Mouse (Mus musculus): ENCODE measurements at regions not wholly inside any gene's neighbourhood (a gene's known extent, or its start where the extent isn't known, plus 50 kb on each side); places are given as distances from the start of the nearest gene placed in this dataset.

DNA sequence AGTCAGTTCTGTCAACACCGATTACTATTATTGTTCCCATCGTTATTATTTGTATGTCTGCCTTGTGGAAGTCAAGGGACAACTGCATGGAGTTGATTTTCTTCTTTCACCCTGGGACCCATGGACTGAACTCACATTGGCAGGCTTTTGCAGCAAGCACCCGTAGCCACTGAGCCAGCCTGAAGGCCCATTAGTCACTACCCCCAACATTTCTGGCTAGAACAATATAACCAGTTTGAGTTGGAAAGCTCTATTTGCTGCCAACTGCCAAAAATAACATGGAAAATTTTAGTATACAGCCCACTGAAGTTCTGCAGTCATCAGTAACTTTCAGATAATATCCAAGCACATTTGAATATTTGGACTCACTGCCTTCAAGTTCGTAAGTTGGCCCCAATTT is 133.9 kb downstream of the Nuf2 start:
- no peaks in the 10 kb centered on the region for H3K36me3 ChIP-seq (ENCODE audit: insufficient read depth, low read length)
- no peak overlapping the region for H3K4me3 ChIP-seq (replicated peaks; ENCODE audit: low read length)
- no peaks in the 10 kb centered on the region for H3K27me3 ChIP-seq (ENCODE audit: insufficient read depth, low read length)
- H3K9me3 ChIP-seq (ENCODE audit: low read length): no peaks in the 10 kb centered on the region
- H3K4me1 ChIP-seq (replicated peaks; ENCODE audit: low read depth, low read length): no peaks in the 10 kb centered on the region
- TF ChIP-seq CTCF (conservative IDR thresholded peaks at IDR 0.05; ENCODE audit: low read length) (no peak), NANOG (IDR thresholded peaks at IDR 0.05; ENCODE audit: borderline replicate concordance, low read length) (no peak), POU5F1 (IDR thresholded peaks at IDR 0.05; ENCODE audit: borderline replicate concordance, low read length) (no peak)

DNA sequence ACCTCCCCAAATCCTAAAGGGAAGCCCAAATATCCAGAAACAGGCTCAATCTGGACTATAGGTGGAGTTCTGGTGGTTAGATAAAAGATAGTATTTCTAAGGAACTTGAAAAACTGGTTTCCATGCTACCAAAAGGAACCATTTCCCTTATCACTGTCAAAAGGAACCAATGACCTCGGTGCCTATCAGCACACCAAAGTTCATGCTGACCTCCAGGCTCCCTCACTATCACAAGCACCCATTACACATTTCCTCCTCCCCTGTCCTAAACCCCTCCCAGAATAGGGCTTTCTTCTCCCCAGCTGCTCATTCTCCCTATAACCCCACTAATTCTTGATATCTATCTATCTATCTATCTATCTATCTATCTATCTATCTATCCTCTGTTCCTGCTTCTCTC is 144.2 kb downstream of the Nuf2 start:
- Histone ChIP-seq H3K36me3 (ENCODE audit: insufficient read depth, low read length) (no peaks in the 10 kb centered on the region), H3K9me3 (ENCODE audit: low read length) (no peaks in the 10 kb centered on the region), H3K27me3 (ENCODE audit: insufficient read depth, low read length) (no peaks in the 10 kb centered on the region), H3K4me3 (replicated peaks; ENCODE audit: low read length) (no peak overlapping the region), H3K4me1 (replicated peaks; ENCODE audit: low read depth, low read length) (no peaks in the 10 kb centered on the region)
- TF ChIP-seq CTCF (conservative IDR thresholded peaks at IDR 0.05; ENCODE audit: low read length) (no peak), POU5F1 (IDR thresholded peaks at IDR 0.05; ENCODE audit: borderline replicate concordance, low read length) (no peak), NANOG (IDR thresholded peaks at IDR 0.05; ENCODE audit: borderline replicate concordance, low read length) (no peak)

DNA sequence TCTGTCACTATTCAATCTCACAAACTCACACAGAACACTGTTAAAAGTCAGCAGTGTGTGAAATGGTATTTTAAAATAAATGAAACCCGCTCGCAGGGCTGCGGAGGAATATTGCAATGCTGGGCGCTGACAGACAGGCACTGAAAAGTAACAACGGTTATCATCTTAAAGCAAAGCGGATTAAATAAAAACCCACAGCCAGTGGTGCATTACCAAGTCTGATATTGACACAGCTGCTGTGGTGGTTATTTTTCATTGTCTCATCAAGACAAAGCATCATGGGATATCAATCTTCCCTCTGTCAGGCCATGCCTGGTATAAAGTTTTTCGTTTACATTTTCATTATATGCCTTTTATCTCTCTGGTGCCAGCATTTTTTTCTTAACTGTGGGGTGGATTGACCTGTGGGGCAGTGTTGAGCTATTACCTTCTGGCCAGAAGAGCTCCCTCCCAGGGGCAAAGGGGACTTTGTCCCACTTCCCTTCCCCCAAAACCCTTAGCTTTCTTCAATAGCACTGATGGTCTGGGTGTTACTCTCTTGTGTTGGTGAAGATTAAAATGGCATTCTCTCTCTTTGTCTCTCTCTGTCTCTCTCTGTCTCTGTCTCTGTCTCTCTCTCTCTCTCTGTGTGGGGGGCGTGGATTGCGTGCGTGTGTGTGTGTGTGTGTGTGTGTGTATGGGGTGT is 145.4 kb downstream of the Nuf2 start:
- TF ChIP-seq CTCF (conservative IDR thresholded peaks at IDR 0.05; ENCODE audit: low read length): no peak
- TF ChIP-seq NANOG (IDR thresholded peaks at IDR 0.05; ENCODE audit: borderline replicate concordance, low read length): no peak
- no peak for TF ChIP-seq POU5F1 (IDR thresholded peaks at IDR 0.05; ENCODE audit: borderline replicate concordance, low read length)
- no peaks in the 10 kb centered on the region for H3K9me3 ChIP-seq (ENCODE audit: low read length)
- H3K4me3 ChIP-seq (replicated peaks; ENCODE audit: low read length): no peak overlapping the region
- no peaks in the 10 kb centered on the region for H3K27me3 ChIP-seq (ENCODE audit: insufficient read depth, low read length)
- H3K36me3 ChIP-seq (ENCODE audit: insufficient read depth, low read length): no peaks in the 10 kb centered on the region
- no peaks in the 10 kb centered on the region for H3K4me1 ChIP-seq (replicated peaks; ENCODE audit: low read depth, low read length)

DNA sequence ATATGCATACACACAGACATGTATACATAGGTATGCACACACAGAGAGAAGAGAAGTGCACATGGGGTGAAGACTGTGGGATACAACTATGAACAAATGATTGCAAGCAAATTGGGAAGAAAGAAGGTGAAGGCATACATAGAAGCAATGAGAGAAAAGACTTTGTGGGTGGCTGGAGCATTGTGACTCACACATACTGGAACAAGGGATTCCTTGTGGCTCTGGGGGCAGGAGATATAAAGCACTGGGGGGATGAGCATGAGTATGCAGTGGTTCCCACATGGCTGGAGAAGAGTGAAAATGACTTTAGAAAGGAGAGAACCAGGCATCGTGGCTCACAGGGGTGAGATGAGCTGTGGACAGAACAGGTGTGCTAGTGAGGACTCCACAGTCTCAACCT is 156.6 kb downstream of the Nuf2 start:
- H3K4me1 ChIP-seq (replicated peaks; ENCODE audit: low read depth, low read length): peaks cover 2% of the 10 kb centered on the region; the same call in 1 of the 2 replicates
- H3K9me3 ChIP-seq (ENCODE audit: low read length): no peaks in the 10 kb centered on the region
- TF ChIP-seq POU5F1 (IDR thresholded peaks at IDR 0.05; ENCODE audit: borderline replicate concordance, low read length) (no peak), NANOG (IDR thresholded peaks at IDR 0.05; ENCODE audit: borderline replicate concordance, low read length) (no peak), CTCF (conservative IDR thresholded peaks at IDR 0.05; ENCODE audit: low read length) (no peak)
- H3K4me3 ChIP-seq (replicated peaks; ENCODE audit: low read length): no peak overlapping the region
- no peaks in the 10 kb centered on the region for H3K36me3 ChIP-seq (ENCODE audit: insufficient read depth, low read length)
- no peaks in the 10 kb centered on the region for H3K27me3 ChIP-seq (ENCODE audit: insufficient read depth, low read length)

DNA sequence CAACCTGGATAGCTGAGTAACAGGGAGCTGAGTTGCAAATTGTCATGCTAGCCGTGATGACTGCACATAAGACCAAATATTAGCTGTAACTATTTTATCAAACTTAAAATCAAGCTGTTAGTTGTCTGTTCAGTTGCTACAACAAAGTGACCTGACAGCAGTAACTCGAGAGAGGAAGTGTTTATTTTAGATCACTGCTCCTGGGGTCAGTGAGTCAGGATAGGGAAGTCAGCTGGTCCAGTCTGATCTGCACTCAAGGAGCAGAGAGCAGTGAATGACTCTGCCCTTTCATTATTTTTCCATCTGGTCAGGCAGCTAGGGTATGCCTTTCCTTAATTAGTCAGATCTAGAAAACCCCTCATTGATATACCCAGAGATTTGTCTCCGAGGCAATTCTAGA is 162.5 kb downstream of the Nuf2 start:
- Histone ChIP-seq H3K4me1 (replicated peaks; ENCODE audit: low read depth, low read length) (peaks cover 2% of the 10 kb centered on the region; the same call in 1 of the 2 replicates), H3K36me3 (ENCODE audit: insufficient read depth, low read length) (no peaks in the 10 kb centered on the region), H3K9me3 (ENCODE audit: low read length) (no peaks in the 10 kb centered on the region), H3K27me3 (ENCODE audit: insufficient read depth, low read length) (no peaks in the 10 kb centered on the region), H3K4me3 (replicated peaks; ENCODE audit: low read length) (no peak overlapping the region)
- no peak for TF ChIP-seq POU5F1 (IDR thresholded peaks at IDR 0.05; ENCODE audit: borderline replicate concordance, low read length)
- no peak for TF ChIP-seq NANOG (IDR thresholded peaks at IDR 0.05; ENCODE audit: borderline replicate concordance, low read length)
- TF ChIP-seq CTCF (conservative IDR thresholded peaks at IDR 0.05; ENCODE audit: low read length): no peak

DNA sequence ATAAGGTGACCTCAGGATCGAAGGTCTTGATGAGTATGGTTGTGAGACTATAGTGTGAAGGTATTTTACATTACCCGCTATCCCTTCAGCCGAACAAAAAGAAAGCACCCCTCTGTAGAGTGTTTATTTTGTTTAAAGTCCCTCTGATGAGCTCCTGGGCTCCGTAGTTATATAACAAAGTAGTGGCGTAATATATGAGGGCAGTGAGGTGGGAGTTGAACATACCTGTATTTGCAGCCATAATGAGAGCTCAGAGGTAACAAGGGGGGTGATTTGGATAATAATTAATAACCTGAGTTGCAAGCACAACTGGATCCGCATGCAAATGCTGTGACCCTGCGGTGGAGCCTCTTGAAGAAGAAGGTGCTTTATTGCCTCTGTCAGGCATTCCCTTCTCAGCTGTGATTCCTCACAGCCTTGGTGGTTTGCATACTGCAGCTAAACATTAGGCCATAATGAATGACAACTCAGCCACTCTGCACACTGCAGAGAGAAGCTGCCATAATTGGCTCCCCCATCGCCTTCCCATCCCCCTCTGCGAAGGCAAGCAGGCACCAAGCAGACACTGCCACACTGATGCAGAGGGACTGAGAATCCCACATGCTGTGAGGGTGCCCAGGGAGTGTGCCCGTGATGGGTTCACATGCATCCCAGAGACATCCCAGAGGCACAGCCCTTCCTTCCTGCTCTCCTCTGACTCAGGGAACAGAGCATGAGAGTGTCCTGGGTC is 163.3 kb downstream of the Nuf2 start:
- H3K27me3 ChIP-seq (ENCODE audit: insufficient read depth, low read length): no peaks in the 10 kb centered on the region
- peaks cover 2% of the 10 kb centered on the region; the same call in 1 of the 2 replicates for H3K4me1 ChIP-seq (replicated peaks; ENCODE audit: low read depth, low read length)
- no peak for TF ChIP-seq POU5F1 (IDR thresholded peaks at IDR 0.05; ENCODE audit: borderline replicate concordance, low read length)
- no peak for TF ChIP-seq NANOG (IDR thresholded peaks at IDR 0.05; ENCODE audit: borderline replicate concordance, low read length)
- no peaks in the 10 kb centered on the region for H3K36me3 ChIP-seq (ENCODE audit: insufficient read depth, low read length)
- H3K9me3 ChIP-seq (ENCODE audit: low read length): no peaks in the 10 kb centered on the region
- no peak overlapping the region for H3K4me3 ChIP-seq (replicated peaks; ENCODE audit: low read length)

DNA sequence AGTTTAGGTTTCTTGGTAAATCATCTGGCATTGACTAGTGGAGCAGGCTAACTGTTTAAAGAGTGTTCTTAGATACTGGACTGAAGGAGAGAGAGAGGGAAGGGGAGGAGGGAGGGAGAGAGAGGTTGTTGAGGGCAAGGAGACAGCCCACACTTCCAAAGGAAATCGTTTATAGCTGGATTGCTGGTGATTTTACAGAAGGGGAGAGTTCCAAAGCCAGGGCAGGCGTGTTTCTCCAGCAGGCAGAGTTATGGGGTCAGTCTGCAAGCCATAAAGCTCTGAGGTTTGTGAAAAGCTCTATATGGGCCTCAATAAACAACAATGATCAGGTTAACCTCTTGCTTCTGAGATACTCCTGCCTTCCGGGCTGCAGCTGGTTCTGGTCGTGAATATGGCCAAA is 163.9 kb downstream of the Nuf2 start:
- Histone ChIP-seq H3K4me1 (replicated peaks; ENCODE audit: low read depth, low read length) (peaks cover 2% of the 10 kb centered on the region; the same call in 1 of the 2 replicates), H3K9me3 (ENCODE audit: low read length) (no peaks in the 10 kb centered on the region), H3K27me3 (ENCODE audit: insufficient read depth, low read length) (no peaks in the 10 kb centered on the region), H3K36me3 (ENCODE audit: insufficient read depth, low read length) (no peaks in the 10 kb centered on the region), H3K4me3 (replicated peaks; ENCODE audit: low read length) (no peak overlapping the region)
- TF ChIP-seq POU5F1 (IDR thresholded peaks at IDR 0.05; ENCODE audit: borderline replicate concordance, low read length) (no peak), CTCF (conservative IDR thresholded peaks at IDR 0.05; ENCODE audit: low read length) (no peak), NANOG (IDR thresholded peaks at IDR 0.05; ENCODE audit: borderline replicate concordance, low read length) (no peak)

DNA sequence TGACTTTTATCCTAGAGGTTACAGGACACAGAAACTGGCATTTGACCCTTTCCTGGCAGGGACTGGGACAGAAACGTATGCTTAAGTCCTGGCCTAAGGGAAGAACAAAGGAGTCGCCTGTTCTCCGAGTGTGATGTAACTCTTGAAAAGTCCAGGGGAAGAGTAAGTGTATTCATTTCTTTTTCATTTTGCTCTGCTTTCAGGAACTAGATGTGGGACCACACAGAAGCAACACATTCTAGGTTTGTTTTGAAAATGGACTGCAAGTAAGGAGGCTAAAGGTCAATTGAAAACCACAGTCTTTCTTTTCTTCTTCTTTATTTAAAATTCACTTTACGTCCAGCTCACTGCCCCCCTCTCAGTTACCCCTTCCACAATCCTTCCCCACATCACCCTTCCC is 168.7 kb downstream of the Nuf2 start:
- H3K4me3 ChIP-seq (replicated peaks; ENCODE audit: low read length): no peak overlapping the region
- H3K4me1 ChIP-seq (replicated peaks; ENCODE audit: low read depth, low read length): no peaks in the 10 kb centered on the region
- H3K36me3 ChIP-seq (ENCODE audit: insufficient read depth, low read length): no peaks in the 10 kb centered on the region
- H3K9me3 ChIP-seq (ENCODE audit: low read length): no peaks in the 10 kb centered on the region
- no peaks in the 10 kb centered on the region; the same call in 1 of the 2 replicates for H3K27me3 ChIP-seq (ENCODE audit: insufficient read depth, low read length)
- TF ChIP-seq CTCF (conservative IDR thresholded peaks at IDR 0.05; ENCODE audit: low read length): no peak
- no peak for TF ChIP-seq POU5F1 (IDR thresholded peaks at IDR 0.05; ENCODE audit: borderline replicate concordance, low read length)
- no peak for TF ChIP-seq NANOG (IDR thresholded peaks at IDR 0.05; ENCODE audit: borderline replicate concordance, low read length)

Measured in E14TG2a.4 (cell line).